Mouse (Mus musculus): ENCODE results near the gene Dsn1. TPM values are rescaled to one million over a fixed set of nuclear protein-coding genes. Genes with fewer than 3 reads are reported as not detected.

Gene Dsn1
- polyA plus RNA-seq, 1 experiment from 2014 or later = 30.4 TPM

GRCm38 (mm10) chr2:157021156-157021555 is 14.2 kb upstream of the Dsn1 start:
- Histone ChIP-seq H3K27me3 (no peaks in the 10 kb centered on the region), H3K9ac (no peak overlapping the region), H3K4me1 (replicated peaks) (peaks cover 3% of the 10 kb centered on the region), H3K36me3 (peaks cover 95% of the 10 kb centered on the region), H3K27ac (no peak overlapping the region), H3K4me2 (no peak overlapping the region), H3K9me3 (replicated peaks) (no peaks in the 10 kb centered on the region), H3K4me3 (no peak overlapping the region)
- 92% methylated on average over 16 of the region's 16 CpGs for WGBS
- no peak for ATAC-seq (replicated peaks; ENCODE audit: insufficient number of reproducible peaks, insufficient read depth, low FRiP score, low read depth)

GRCm38 (mm10) chr2:157019228-157019627 is 12.3 kb upstream of the Dsn1 start:
- Histone ChIP-seq H3K27ac (no peak overlapping the region), H3K27me3 (no peaks in the 10 kb centered on the region), H3K4me3 (no peak overlapping the region), H3K9me3 (replicated peaks) (no peaks in the 10 kb centered on the region), H3K4me2 (no peak overlapping the region), H3K4me1 (replicated peaks) (peaks cover 3% of the 10 kb centered on the region), H3K36me3 (peaks cover 85% of the 10 kb centered on the region), H3K9ac (no peak overlapping the region)
- WGBS = 94% methylated on average over 4 of the region's 4 CpGs
- no peak for ATAC-seq (replicated peaks; ENCODE audit: insufficient number of reproducible peaks, insufficient read depth, low FRiP score, low read depth)

GRCm38 (mm10) chr2:157016529-157017270 is 9.7 kb upstream of the Dsn1 start:
- Histone ChIP-seq H3K27me3 (no peaks in the 10 kb centered on the region), H3K4me3 (no peak overlapping the region), H3K4me1 (replicated peaks) (peaks cover 5% of the 10 kb centered on the region), H3K36me3 (peaks cover 60% of the 10 kb centered on the region), H3K9me3 (replicated peaks) (no peaks in the 10 kb centered on the region), H3K27ac (no peak overlapping the region), H3K9ac (no peak overlapping the region), H3K4me2 (no peak overlapping the region)
- WGBS = 49% methylated on average over 18 of the region's 18 CpGs
- peak; percentile 60 for ATAC-seq (replicated peaks; ENCODE audit: insufficient number of reproducible peaks, insufficient read depth, low FRiP score, low read depth)

- Histone ChIP-seq H3K4me3 (no peak overlapping the region), H3K9ac (no peak overlapping the region), H3K9me3 (replicated peaks) (no peaks in the 10 kb centered on the region), H3K27ac (no peak overlapping the region), H3K27me3 (no peaks in the 10 kb centered on the region), H3K4me2 (no peak overlapping the region), H3K36me3 (peaks cover 19% of the 10 kb centered on the region; the same call in 1 of the 2 replicates), H3K4me1 (replicated peaks) (peaks cover 11% of the 10 kb centered on the region)
- ATAC-seq (replicated peaks; ENCODE audit: insufficient number of reproducible peaks, insufficient read depth, low FRiP score, low read depth) = no peak
- 76% methylated on average over 6 of the region's 6 CpGs for WGBS
These were observed 5.4 kb upstream of the Dsn1 start for GRCm38 (mm10) chr2:157012341-157012740.

- Histone ChIP-seq H3K36me3 (peaks cover 9% of the 10 kb centered on the region; the same call in 1 of the 2 replicates), H3K27ac (no peak overlapping the region), H3K9me3 (replicated peaks) (no peaks in the 10 kb centered on the region), H3K4me1 (replicated peaks) (peaks cover 16% of the 10 kb centered on the region), H3K27me3 (no peaks in the 10 kb centered on the region), H3K4me2 (no peak overlapping the region), H3K9ac (no peak overlapping the region), H3K4me3 (no peak overlapping the region)
- WGBS = 30% methylated on average over 11 of the region's 11 CpGs
- no peak for ATAC-seq (replicated peaks; ENCODE audit: insufficient number of reproducible peaks, insufficient read depth, low FRiP score, low read depth)
These were observed 3.8 kb upstream of the Dsn1 start for GRCm38 (mm10) chr2:157010634-157011310.

- H3K36me3 ChIP-seq = peaks cover 2% of the 10 kb centered on the region; the same call in 1 of the 2 replicates
- H3K9ac ChIP-seq = no peak overlapping the region
- no peak for ATAC-seq (replicated peaks; ENCODE audit: insufficient number of reproducible peaks, insufficient read depth, low FRiP score, low read depth)
- H3K27me3 ChIP-seq = no peaks in the 10 kb centered on the region
- no peak overlapping the region for H3K4me3 ChIP-seq
- no peak overlapping the region for H3K27ac ChIP-seq
- H3K4me2 ChIP-seq = no peak overlapping the region
- H3K9me3 ChIP-seq (replicated peaks) = no peaks in the 10 kb centered on the region
- H3K4me1 ChIP-seq (replicated peaks) = peaks cover 18% of the 10 kb centered on the region
These were observed 3.2 kb upstream of the Dsn1 start for GRCm38 (mm10) chr2:157010121-157010520.

- Histone ChIP-seq H3K9me3 (replicated peaks) (no peaks in the 10 kb centered on the region), H3K27ac (no peak overlapping the region), H3K4me1 (replicated peaks) (peaks cover 18% of the 10 kb centered on the region), H3K4me3 (no peak overlapping the region), H3K27me3 (no peaks in the 10 kb centered on the region), H3K36me3 (peaks cover 15% of the 10 kb centered on the region), H3K4me2 (no peak overlapping the region), H3K9ac (no peak overlapping the region)
- no peak for ATAC-seq (replicated peaks; ENCODE audit: insufficient number of reproducible peaks, insufficient read depth, low FRiP score, low read depth)
These were observed 1.6 kb upstream of the Dsn1 start for GRCm38 (mm10) chr2:157008509-157008908.

- WGBS = 29% methylated on average over 5 of the region's 5 CpGs
- peak; percentile 37 for ATAC-seq (replicated peaks; ENCODE audit: insufficient number of reproducible peaks, insufficient read depth, low FRiP score, low read depth)
- Histone ChIP-seq H3K27me3 (no peaks in the 10 kb centered on the region), H3K4me2 (peak overlapping the region; percentile 83), H3K4me1 (replicated peaks) (peaks cover 16% of the 10 kb centered on the region), H3K4me3 (peak overlapping the region; percentile 73), H3K9me3 (replicated peaks) (no peaks in the 10 kb centered on the region), H3K9ac (peak overlapping the region; percentile 71), H3K27ac (peak overlapping the region; percentile 76), H3K36me3 (peaks cover 22% of the 10 kb centered on the region)
These were observed 261 bp upstream of the Dsn1 start for GRCm38 (mm10) chr2:157007234-157007596.

GRCm38 (mm10) chr2:157002321-157002720 is 4.6 kb downstream of the Dsn1 start:
- 85% methylated on average over 4 of the region's 4 CpGs for WGBS
- no peaks in the 10 kb centered on the region for H3K27me3 ChIP-seq
- ATAC-seq (replicated peaks; ENCODE audit: insufficient number of reproducible peaks, insufficient read depth, low FRiP score, low read depth) = no peak
- no peaks in the 10 kb centered on the region for H3K9me3 ChIP-seq (replicated peaks)
- no peak overlapping the region for H3K4me3 ChIP-seq
- peaks cover 57% of the 10 kb centered on the region for H3K36me3 ChIP-seq
- H3K9ac ChIP-seq = no peak overlapping the region
- no peak overlapping the region for H3K4me2 ChIP-seq
- H3K4me1 ChIP-seq (replicated peaks) = peaks cover 9% of the 10 kb centered on the region
- H3K27ac ChIP-seq = no peak overlapping the region

GRCm38 (mm10) chr2:156998263-156998662 is 8.7 kb downstream of the Dsn1 start:
- Histone ChIP-seq H3K27ac (no peak overlapping the region), H3K27me3 (no peaks in the 10 kb centered on the region), H3K4me2 (no peak overlapping the region), H3K36me3 (peaks cover 65% of the 10 kb centered on the region), H3K4me3 (no peak overlapping the region), H3K9me3 (replicated peaks) (no peaks in the 10 kb centered on the region), H3K4me1 (replicated peaks) (no peaks in the 10 kb centered on the region), H3K9ac (no peak overlapping the region)
- no peak for ATAC-seq (replicated peaks; ENCODE audit: insufficient number of reproducible peaks, insufficient read depth, low FRiP score, low read depth)
- whole genome bisulfite sequencing = 88% methylated on average over 5 of the region's 5 CpGs

- no peak overlapping the region for H3K9ac ChIP-seq
- H3K36me3 ChIP-seq = peaks cover 59% of the 10 kb centered on the region
- no peaks in the 10 kb centered on the region for H3K27me3 ChIP-seq
- H3K4me1 ChIP-seq (replicated peaks) = no peaks in the 10 kb centered on the region
- H3K27ac ChIP-seq = no peak overlapping the region
- no peaks in the 10 kb centered on the region for H3K9me3 ChIP-seq (replicated peaks)
- WGBS = 65% methylated on average over 6 of the region's 6 CpGs
- ATAC-seq (replicated peaks; ENCODE audit: insufficient number of reproducible peaks, insufficient read depth, low FRiP score, low read depth) = no peak
- H3K4me2 ChIP-seq = no peak overlapping the region
- no peak overlapping the region for H3K4me3 ChIP-seq
These were observed 10.4 kb downstream of the Dsn1 start for GRCm38 (mm10) chr2:156996576-156996975.

Data from heart, embryonic 15.5 days (tissue).